Mouse (Mus musculus) C2C12 (cell line): ENCODE measurements around the gene Abcc4.

Experiments used
- CEBPB ChIP-seq: IDR thresholded peaks from one replicate; pipeline ENCODE4 v1.6.1; 2011; ENCODE audit warnings: low read depth, mild to moderate bottlenecking, control low read depth, moderate library complexity
- CTCF ChIP-seq: IDR thresholded peaks from one replicate; pipeline ENCODE4 v1.5.1; 2011; ENCODE audit not compliant: control insufficient read depth, insufficient read depth, insufficient read length
- MYOG ChIP-seq: IDR thresholded peaks from one replicate; pipeline ENCODE4 v1.6.1; 2011; ENCODE audit not compliant: control insufficient read depth, insufficient read length; ENCODE audit errors: extremely low read depth

GRCm38 (mm10) chr14:118608317-118608716 is 97.7 kb downstream of the Abcc4 start:
- no peak for TF ChIP-seq MYOG
- no peak for TF ChIP-seq CTCF
- no peak for TF ChIP-seq CEBPB
